Mouse (Mus musculus) heart, adult 2 months (tissue): ENCODE data around the gene Schip1. TPM values are rescaled to one million over a fixed set of nuclear protein-coding genes. Genes with fewer than 3 reads are reported as not detected.

ENCODE experiments used
- DNase-seq, 2 experiments: peaks; one replicate each; pipeline ENCODE4 v3.0.0; 2021
- H3K27ac ChIP-seq: fragments of 200-600 bp; 2 replicates; pipeline ENCODE4 v1.8.1; 2022
- H3K27me3 ChIP-seq: fragments of 200-500 bp; 2 replicates; pipeline ENCODE4 v1.6.1; 2012; ENCODE audit warnings: mild to moderate bottlenecking, low read length, inconsistent platforms, mixed read lengths; ENCODE audit not compliant: control insufficient read depth, insufficient read depth
- H3K36me3 ChIP-seq: fragments of 200-500 bp; 2 replicates; pipeline ENCODE4 v1.6.1; 2012; ENCODE audit warnings: low read length, inconsistent platforms; ENCODE audit not compliant: control insufficient read depth, insufficient read depth
- H3K4me1 ChIP-seq: fragments of 200-500 bp; 2 replicates; pipeline ENCODE4 v1.6.1; 2011; ENCODE audit warnings: low read length; ENCODE audit not compliant: control insufficient read depth, insufficient read depth
- H3K4me3 ChIP-seq: fragments of 200-600 bp; 2 replicates; pipeline ENCODE4 v1.8.1; 2022
- H3K79me2 ChIP-seq: fragments of 200-500 bp; replicated peaks from 2 replicates; pipeline ENCODE4 v1.6.1; 2012; ENCODE audit warnings: mild to moderate bottlenecking, inconsistent platforms, low read length, moderate library complexity, mixed read lengths; ENCODE audit not compliant: control insufficient read depth, insufficient read depth
- H3K9ac ChIP-seq: fragments of 200-500 bp; 2 replicates; pipeline ENCODE4 v1.6.1; 2012; ENCODE audit warnings: low read depth, mild to moderate bottlenecking, control low read depth, inconsistent platforms, low read length, mixed read lengths
- CTCF ChIP-seq: fragments of 200-600 bp; IDR thresholded peaks from 2 replicates; pipeline ENCODE4 v1.8.1; 2022; ENCODE audit warnings: antibody characterized with exemption, mild to moderate bottlenecking, moderate library complexity
- EP300 ChIP-seq: fragments of 200-500 bp; IDR thresholded peaks from 2 replicates; pipeline ENCODE4 v1.6.1; 2011; ENCODE audit warnings: low read depth, low read length, control low read depth; ENCODE audit not compliant: insufficient read depth
- POLR2A ChIP-seq: fragments of 200-500 bp; IDR thresholded peaks from 2 replicates; pipeline ENCODE4 v1.6.1; 2011; ENCODE audit warnings: mild to moderate bottlenecking, low read depth, low read length, control low read depth; ENCODE audit not compliant: insufficient read depth
- WGBS: fragments of 180-500 bp; shearing (Covaris S2); methylation state at CpG from one replicate; pipeline ENCODE4 v1.1.7; 2018; 5-methylcytosine and 5-hydroxymethylcytosine counted together
- intact Hi-C: fragments of 180-260 bp; cut with DNase I; formaldehyde crosslinking; loops from one replicate; pipeline ENCODE4 v1.15.1; 2025
- polyA plus RNA-seq: library from polyadenylated mRNA; depleted of rRNA; stranded (reverse); fragments of >200 nt; gene quantifications from 2 replicates; pipeline ENCODE4 v1.2.3, GENCODE M21; 2012
- total RNA-seq, 2 experiments: library from RNA; stranded (reverse); gene quantifications; 2 replicates each; pipeline ENCODE4 v1.2.3; 2021

Gene Schip1
- total and polyA plus RNA-seq, 3 experiments = 44.3 to 181 (median 163) TPM

- Histone ChIP-seq H3K36me3 (no peaks in the 10 kb centered on the region), H3K4me1 (no peaks in the 10 kb centered on the region), H3K4me3 (no peak overlapping the region), H3K9ac (no peak overlapping the region), H3K27me3 (no peaks in the 10 kb centered on the region; the same call in none of the 2 replicates), H3K79me2 (no peaks in the 10 kb centered on the region), H3K27ac (no peak overlapping the region)
- 49% methylated on average over 2 of the region's 2 CpGs for WGBS
- TF ChIP-seq EP300 = no peak
- TF ChIP-seq POLR2A = no peak
- peak; percentile 87 for TF ChIP-seq CTCF
- intact Hi-C loops = no loop called here
- no peak for DNase-seq
These were observed 11.1 kb upstream of the Schip1 start for GRCm38 (mm10) chr3:68053538-68053937.

- Histone ChIP-seq H3K79me2 (no peaks in the 10 kb centered on the region), H3K27ac (no peak overlapping the region), H3K36me3 (no peaks in the 10 kb centered on the region), H3K4me3 (no peak overlapping the region), H3K4me1 (no peaks in the 10 kb centered on the region), H3K27me3 (no peaks in the 10 kb centered on the region; the same call in 1 of the 2 replicates), H3K9ac (no peak overlapping the region)
- intact Hi-C loops = no loop called here
- 29% methylated on average over 13 of the region's 13 CpGs for WGBS
- TF ChIP-seq CTCF (no peak), POLR2A (no peak), EP300 (no peak)
- DNase-seq = no peak
These were observed 9.5 kb upstream of the Schip1 start for GRCm38 (mm10) chr3:68055071-68055470.

- Histone ChIP-seq H3K4me1 (no peaks in the 10 kb centered on the region), H3K36me3 (no peaks in the 10 kb centered on the region), H3K4me3 (peak overlapping the region; percentile 47), H3K9ac (peak overlapping the region; percentile 42), H3K27me3 (no peaks in the 10 kb centered on the region; the same call in 1 of the 2 replicates), H3K27ac (peak overlapping the region; percentile 50), H3K79me2 (no peaks in the 10 kb centered on the region)
- peak; percentile 62 to 79 for DNase-seq
- intact Hi-C loops = loop anchor here (1.0 kb wide), 2 partner anchors 487 to 657 kb away; no protein-coding TSS in a partner anchor
- TF ChIP-seq CTCF (peak; percentile 97; the same call in 1 of the 2 replicates), EP300 (no peak), POLR2A (no peak)
- 49% methylated on average over 23 of the region's 23 CpGs for WGBS
These were observed 8.0 kb upstream of the Schip1 start for GRCm38 (mm10) chr3:68056373-68057275.

GRCm38 (mm10) chr3:68059162-68059800 is 5.3 kb upstream of the Schip1 start:
- Histone ChIP-seq H3K27ac (no peak overlapping the region), H3K36me3 (no peaks in the 10 kb centered on the region), H3K79me2 (no peaks in the 10 kb centered on the region), H3K4me3 (no peak overlapping the region), H3K27me3 (no peaks in the 10 kb centered on the region; the same call in 1 of the 2 replicates), H3K9ac (no peak overlapping the region), H3K4me1 (no peaks in the 10 kb centered on the region)
- no peak for DNase-seq
- TF ChIP-seq EP300 = no peak
- peak; percentile 83 for TF ChIP-seq CTCF
- no peak for TF ChIP-seq POLR2A
- intact Hi-C loops = no loop called here
- WGBS = 51% methylated on average over 2 of the region's 2 CpGs

GRCm38 (mm10) chr3:68071395-68072386 is 7.1 kb downstream of the Schip1 start:
- Histone ChIP-seq H3K27me3 (no peaks in the 10 kb centered on the region), H3K79me2 (no peaks in the 10 kb centered on the region), H3K36me3 (no peaks in the 10 kb centered on the region), H3K4me1 (no peaks in the 10 kb centered on the region), H3K9ac (no peak overlapping the region), H3K27ac (no peak overlapping the region), H3K4me3 (no peak overlapping the region)
- intact Hi-C loops = no loop called here
- 56% methylated on average over 9 of the region's 9 CpGs for WGBS
- no peak for DNase-seq
- no peak for TF ChIP-seq EP300
- no peak for TF ChIP-seq CTCF
- TF ChIP-seq POLR2A = no peak
